Mouse (Mus musculus) brain, embryonic 14.5 days (tissue): ENCODE results near the gene Cx3cl1. TPM values are rescaled to one million over a fixed set of nuclear protein-coding genes. Genes with fewer than 3 reads are reported as not detected.

Source experiments
- DNase-seq: peaks from one replicate; pipeline ENCODE4 v3.0.0-alpha.2; 2011; ENCODE audit warnings: low read depth
- CTCF ChIP-seq: fragments of 200-500 bp; IDR thresholded peaks from 2 replicates; pipeline ENCODE4 v1.5.1; 2012; ENCODE audit warnings: inconsistent platforms, mild to moderate bottlenecking, moderate library complexity, borderline replicate concordance; ENCODE audit not compliant: insufficient read depth, insufficient read length; ENCODE audit errors: extremely low read depth
- POLR2A ChIP-seq: fragments of 200-500 bp; IDR thresholded peaks from 2 replicates; pipeline ENCODE4 v1.6.1; 2012; ENCODE audit warnings: mild to moderate bottlenecking, inconsistent platforms, borderline replicate concordance; ENCODE audit not compliant: poor library complexity, insufficient read depth, insufficient read length, severe bottlenecking; ENCODE audit errors: extremely low read depth
- polyA plus RNA-seq: library from polyadenylated mRNA; depleted of rRNA; stranded (reverse); fragments of >200 nt; gene quantifications from 2 replicates; pipeline ENCODE4 v1.2.3, GENCODE M21; 2012

Gene Cx3cl1
- polyA plus RNA-seq, 1 experiment, result 28.2 TPM

GRCm38 (mm10) chr8:94749942-94750341, 21.9 kb upstream of the Cx3cl1 start:
- TF ChIP-seq CTCF (no peak), POLR2A (no peak)
- DNase-seq, result no peak

GRCm38 (mm10) chr8:94751023-94751849, 20.6 kb upstream of the Cx3cl1 start:
- no peak for DNase-seq
- no peak for TF ChIP-seq POLR2A
- no peak for TF ChIP-seq CTCF

- no peak for DNase-seq
- no peak for TF ChIP-seq POLR2A
- TF ChIP-seq CTCF, result no peak
Measured at GRCm38 (mm10) chr8:94754006-94754405, 17.8 kb upstream of the Cx3cl1 start.

- DNase-seq, result no peak
- TF ChIP-seq POLR2A (no peak), CTCF (no peak)
Measured at GRCm38 (mm10) chr8:94754486-94754885, 17.3 kb upstream of the Cx3cl1 start.

GRCm38 (mm10) chr8:94767035-94767434, 4.8 kb upstream of the Cx3cl1 start:
- TF ChIP-seq CTCF (no peak), POLR2A (no peak)
- DNase-seq, result no peak

- DNase-seq, result peak; percentile 79
- no peak for TF ChIP-seq CTCF
- no peak for TF ChIP-seq POLR2A
Measured at GRCm38 (mm10) chr8:94770945-94771344, 864 bp upstream of the Cx3cl1 start.

GRCm38 (mm10) chr8:94773048-94773447, 1.2 kb downstream of the Cx3cl1 start:
- DNase-seq, result no peak
- TF ChIP-seq POLR2A, result no peak
- no peak for TF ChIP-seq CTCF

- TF ChIP-seq CTCF (no peak), POLR2A (no peak)
- DNase-seq, result peak; percentile 73
Measured at GRCm38 (mm10) chr8:94773700-94774171, 1.9 kb downstream of the Cx3cl1 start.

GRCm38 (mm10) chr8:94774601-94775000, 2.8 kb downstream of the Cx3cl1 start:
- no peak for TF ChIP-seq POLR2A
- TF ChIP-seq CTCF, result no peak
- DNase-seq, result no peak

- no peak for DNase-seq
- TF ChIP-seq CTCF, result no peak
- no peak for TF ChIP-seq POLR2A
Measured at GRCm38 (mm10) chr8:94776346-94776745, 4.5 kb downstream of the Cx3cl1 start.

- peak; percentile 53 for DNase-seq
- TF ChIP-seq CTCF, result no peak
- TF ChIP-seq POLR2A, result no peak
Measured at GRCm38 (mm10) chr8:94778036-94778435, 6.2 kb downstream of the Cx3cl1 start.

- no peak for DNase-seq
- TF ChIP-seq CTCF (no peak), POLR2A (no peak)
Measured at GRCm38 (mm10) chr8:94778473-94778872, 6.7 kb downstream of the Cx3cl1 start.

- DNase-seq, result peak; percentile 21
- no peak for TF ChIP-seq POLR2A
- TF ChIP-seq CTCF, result no peak
Measured at GRCm38 (mm10) chr8:94778895-94779533, 7.2 kb downstream of the Cx3cl1 start.
